Mouse (Mus musculus) embryonic fibroblast, embryonic 13.5 days (primary cell): ENCODE results near the gene Myo9b.

Experiments used
- CTCF ChIP-seq: IDR thresholded peaks from 2 replicates; pipeline ENCODE4 v1.5.1; 2011; ENCODE audit warnings: mild to moderate bottlenecking, control low read depth, low read length, moderate library complexity, borderline replicate concordance; ENCODE audit not compliant: insufficient read depth
- POLR2A ChIP-seq: IDR thresholded peaks from 2 replicates; pipeline ENCODE4 v1.6.1; 2011; ENCODE audit warnings: low read depth, mild to moderate bottlenecking, control low read depth, low read length, moderate library complexity

DNA sequence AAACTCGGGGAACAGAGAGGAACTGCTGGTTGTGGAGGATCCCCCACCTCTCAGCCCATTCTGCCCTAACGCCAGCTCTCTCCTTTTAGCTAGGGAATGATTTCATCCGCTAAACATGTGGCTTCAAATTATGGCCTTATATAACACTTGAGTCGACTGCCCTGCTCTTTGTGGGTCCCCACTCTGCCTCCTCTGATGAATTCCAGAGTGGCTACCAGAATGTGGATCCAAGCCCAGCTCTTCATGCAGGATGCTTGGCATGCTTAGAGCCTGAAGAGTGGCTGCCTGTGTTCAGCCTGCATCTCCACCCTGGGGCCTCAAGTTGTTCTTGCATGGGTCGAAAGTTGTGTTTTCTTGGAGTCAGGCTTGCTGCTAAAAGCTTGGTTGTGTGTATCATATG lies 10.1 kb downstream of the Myo9b start:
- no peak for TF ChIP-seq POLR2A
- no peak for TF ChIP-seq CTCF
